Mouse (Mus musculus): Measurements from ENCODE around the gene Dazap2. TPM values are rescaled to one million over a fixed set of nuclear protein-coding genes. Genes with fewer than 3 reads are reported as not detected.

Gene Dazap2
- polyA plus RNA-seq, 1 experiment from 2014 or later: 254 TPM

DNA sequence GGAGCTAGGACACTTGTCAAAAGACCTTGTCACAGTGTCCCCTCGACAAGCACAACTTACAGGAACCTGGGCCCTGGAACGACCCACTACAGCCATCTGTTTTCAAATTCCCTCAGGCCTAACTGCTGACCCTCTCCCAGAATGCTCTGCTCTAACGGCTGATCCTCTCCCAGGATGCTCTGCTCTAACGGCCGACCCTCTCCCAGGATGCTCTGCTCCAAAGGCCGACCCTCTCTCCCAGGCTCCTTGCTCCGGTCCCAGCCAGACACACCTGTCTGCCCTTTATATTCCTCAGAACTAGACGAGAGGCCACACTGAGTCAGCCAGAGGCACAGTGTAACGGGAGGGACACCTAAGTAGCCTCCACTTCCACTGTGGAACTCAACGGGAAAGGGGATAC is 35.0 kb upstream of the Dazap2 start:
- ATAC-seq: no peak
- Histone ChIP-seq H3K4me1 (ENCODE audit: control insufficient read depth, insufficient read depth, low read length) (no peaks in the 10 kb centered on the region), H3K36me3 (ENCODE audit: control insufficient read depth, insufficient read depth, low read length) (peaks cover 80% of the 10 kb centered on the region), H3K27ac (ENCODE audit: low read depth, low read length) (no peak overlapping the region), H3K9me3 (replicated peaks; ENCODE audit: control insufficient read depth, low read length) (no peaks in the 10 kb centered on the region), H3K27me3 (replicated peaks; ENCODE audit: control insufficient read depth, insufficient read depth, low read length) (no peaks in the 10 kb centered on the region), H3K9ac (ENCODE audit: low read length) (no peak overlapping the region), H3K4me2 (ENCODE audit: low read length) (no peak overlapping the region), H3K4me3 (ENCODE audit: low read depth, low read length) (no peak overlapping the region)
- DNase-seq (ENCODE audit: low spot score): no peak
- 93% methylated on average over 10 of the region's 10 CpGs for WGBS

GRCm38 (mm10) chr15:100585931-100586330 is 29.2 kb upstream of the Dazap2 start:
- Histone ChIP-seq H3K9ac (ENCODE audit: low read length) (no peak overlapping the region), H3K4me1 (ENCODE audit: control insufficient read depth, insufficient read depth, low read length) (no peaks in the 10 kb centered on the region), H3K4me2 (ENCODE audit: low read length) (no peak overlapping the region), H3K36me3 (ENCODE audit: control insufficient read depth, insufficient read depth, low read length) (peaks cover 79% of the 10 kb centered on the region), H3K4me3 (ENCODE audit: low read depth, low read length) (no peak overlapping the region), H3K27ac (ENCODE audit: low read depth, low read length) (no peak overlapping the region), H3K27me3 (replicated peaks; ENCODE audit: control insufficient read depth, insufficient read depth, low read length) (no peaks in the 10 kb centered on the region), H3K9me3 (replicated peaks; ENCODE audit: control insufficient read depth, low read length) (no peaks in the 10 kb centered on the region)
- no peak for ATAC-seq
- WGBS: 92% methylated on average over 16 of the region's 16 CpGs
- no peak for DNase-seq (ENCODE audit: low spot score)

DNA sequence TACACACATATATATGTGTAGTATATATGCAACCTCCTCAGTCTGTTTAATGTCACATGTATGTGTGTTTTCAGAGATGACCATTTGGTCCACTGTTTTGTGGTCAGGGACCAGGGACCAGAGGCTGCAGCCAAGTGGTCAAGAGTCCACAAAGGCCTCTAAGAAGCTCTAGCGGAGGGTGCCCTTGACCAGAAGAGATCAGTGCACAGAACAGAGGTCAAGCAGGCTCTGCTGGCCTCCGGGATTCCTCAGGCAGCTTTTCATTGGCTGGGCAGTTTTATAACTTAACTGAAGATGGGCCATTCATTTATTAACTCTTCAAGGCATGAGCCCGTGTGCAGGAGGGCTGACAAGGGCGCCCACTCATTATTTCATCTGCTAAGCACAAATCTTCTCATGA is 28.0 kb upstream of the Dazap2 start:
- H3K9ac ChIP-seq (ENCODE audit: low read length): no peak overlapping the region
- H3K9me3 ChIP-seq (replicated peaks; ENCODE audit: control insufficient read depth, low read length): no peaks in the 10 kb centered on the region
- ATAC-seq: no peak
- H3K4me1 ChIP-seq (ENCODE audit: control insufficient read depth, insufficient read depth, low read length): no peaks in the 10 kb centered on the region
- DNase-seq (ENCODE audit: low spot score): no peak
- WGBS: 89% methylated on average over 4 of the region's 4 CpGs
- no peaks in the 10 kb centered on the region for H3K27me3 ChIP-seq (replicated peaks; ENCODE audit: control insufficient read depth, insufficient read depth, low read length)
- no peak overlapping the region for H3K27ac ChIP-seq (ENCODE audit: low read depth, low read length)
- H3K36me3 ChIP-seq (ENCODE audit: control insufficient read depth, insufficient read depth, low read length): peaks cover 75% of the 10 kb centered on the region
- no peak overlapping the region for H3K4me2 ChIP-seq (ENCODE audit: low read length)
- no peak overlapping the region for H3K4me3 ChIP-seq (ENCODE audit: low read depth, low read length)

GRCm38 (mm10) chr15:100588297-100588696 is 26.9 kb upstream of the Dazap2 start:
- no peak overlapping the region for H3K9ac ChIP-seq (ENCODE audit: low read length)
- H3K4me2 ChIP-seq (ENCODE audit: low read length): no peak overlapping the region
- 85% methylated on average over 6 of the region's 6 CpGs for WGBS
- ATAC-seq: no peak
- H3K9me3 ChIP-seq (replicated peaks; ENCODE audit: control insufficient read depth, low read length): no peaks in the 10 kb centered on the region
- H3K4me3 ChIP-seq (ENCODE audit: low read depth, low read length): no peak overlapping the region
- no peaks in the 10 kb centered on the region for H3K4me1 ChIP-seq (ENCODE audit: control insufficient read depth, insufficient read depth, low read length)
- DNase-seq (ENCODE audit: low spot score): no peak
- H3K36me3 ChIP-seq (ENCODE audit: control insufficient read depth, insufficient read depth, low read length): peaks cover 64% of the 10 kb centered on the region
- no peak overlapping the region for H3K27ac ChIP-seq (ENCODE audit: low read depth, low read length)
- H3K27me3 ChIP-seq (replicated peaks; ENCODE audit: control insufficient read depth, insufficient read depth, low read length): no peaks in the 10 kb centered on the region

GRCm38 (mm10) chr15:100590436-100590835 is 24.7 kb upstream of the Dazap2 start:
- no peak for DNase-seq (ENCODE audit: low spot score)
- Histone ChIP-seq H3K36me3 (ENCODE audit: control insufficient read depth, insufficient read depth, low read length) (peaks cover 51% of the 10 kb centered on the region), H3K4me3 (ENCODE audit: low read depth, low read length) (no peak overlapping the region), H3K4me2 (ENCODE audit: low read length) (no peak overlapping the region), H3K9ac (ENCODE audit: low read length) (no peak overlapping the region), H3K27me3 (replicated peaks; ENCODE audit: control insufficient read depth, insufficient read depth, low read length) (no peaks in the 10 kb centered on the region), H3K9me3 (replicated peaks; ENCODE audit: control insufficient read depth, low read length) (no peaks in the 10 kb centered on the region), H3K4me1 (ENCODE audit: control insufficient read depth, insufficient read depth, low read length) (no peaks in the 10 kb centered on the region), H3K27ac (ENCODE audit: low read depth, low read length) (no peak overlapping the region)
- no peak for ATAC-seq
- WGBS: 91% methylated on average over 7 of the region's 8 CpGs

DNA sequence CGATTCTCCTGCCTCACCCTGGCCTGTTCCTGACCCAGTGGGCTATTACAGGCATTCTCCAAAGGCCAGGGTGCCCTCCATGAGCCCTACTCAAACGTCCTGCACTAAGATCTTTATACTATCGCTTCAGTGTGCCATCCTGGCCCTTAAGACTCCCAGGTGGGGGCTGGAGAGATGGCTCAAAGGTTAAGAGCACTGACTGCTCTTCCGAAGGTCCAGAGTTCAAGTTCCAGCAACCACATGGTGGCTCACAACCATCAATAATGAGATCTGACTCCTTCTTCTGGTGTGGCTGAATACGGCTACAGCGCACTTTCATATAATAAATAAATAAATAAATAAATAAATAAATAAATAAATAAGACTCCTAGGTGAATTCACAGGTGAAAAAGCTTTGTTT is 22.3 kb upstream of the Dazap2 start:
- Histone ChIP-seq H3K27me3 (replicated peaks; ENCODE audit: control insufficient read depth, insufficient read depth, low read length) (no peaks in the 10 kb centered on the region), H3K4me3 (ENCODE audit: low read depth, low read length) (no peak overlapping the region), H3K36me3 (ENCODE audit: control insufficient read depth, insufficient read depth, low read length) (peaks cover 27% of the 10 kb centered on the region), H3K4me2 (ENCODE audit: low read length) (no peak overlapping the region), H3K27ac (ENCODE audit: low read depth, low read length) (no peak overlapping the region), H3K4me1 (ENCODE audit: control insufficient read depth, insufficient read depth, low read length) (no peaks in the 10 kb centered on the region), H3K9ac (ENCODE audit: low read length) (no peak overlapping the region), H3K9me3 (replicated peaks; ENCODE audit: control insufficient read depth, low read length) (no peaks in the 10 kb centered on the region)
- WGBS: 87% methylated on average over 6 of the region's 6 CpGs
- ATAC-seq (no peak), DNase-seq (ENCODE audit: low spot score) (no peak)

GRCm38 (mm10) chr15:100598287-100598882 is 16.8 kb upstream of the Dazap2 start:
- ATAC-seq (no peak), DNase-seq (ENCODE audit: low spot score) (no peak)
- Histone ChIP-seq H3K27me3 (replicated peaks; ENCODE audit: control insufficient read depth, insufficient read depth, low read length) (0 out of 2 replicates have a peak, but pooled peaks cover 3% of the 10 kb centered on the region), H3K9ac (ENCODE audit: low read length) (peak overlapping the region; percentile 95), H3K4me3 (ENCODE audit: low read depth, low read length) (peak overlapping the region; percentile 81), H3K4me1 (ENCODE audit: control insufficient read depth, insufficient read depth, low read length) (peaks cover 5% of the 10 kb centered on the region), H3K27ac (ENCODE audit: low read depth, low read length) (peak overlapping the region; percentile 80; the same call in 1 of the 2 replicates), H3K36me3 (ENCODE audit: control insufficient read depth, insufficient read depth, low read length) (no peaks in the 10 kb centered on the region), H3K9me3 (replicated peaks; ENCODE audit: control insufficient read depth, low read length) (no peaks in the 10 kb centered on the region), H3K4me2 (ENCODE audit: low read length) (peak overlapping the region; percentile 79)
- 29% methylated on average over 9 of the region's 9 CpGs for WGBS

GRCm38 (mm10) chr15:100598883-100599275 is 16.3 kb upstream of the Dazap2 start:
- H3K4me3 ChIP-seq (ENCODE audit: low read depth, low read length): peak overlapping the region; percentile 81
- peak overlapping the region; percentile 79 for H3K4me2 ChIP-seq (ENCODE audit: low read length)
- peak overlapping the region; percentile 80 for H3K27ac ChIP-seq (ENCODE audit: low read depth, low read length)
- WGBS: under 1% methylated on average over 12 of the region's 12 CpGs
- H3K27me3 ChIP-seq (replicated peaks; ENCODE audit: control insufficient read depth, insufficient read depth, low read length): 0 out of 2 replicates have a peak, but pooled peaks cover 3% of the 10 kb centered on the region
- ATAC-seq (peak; percentile 45; the same call in 1 of the 2 replicates), DNase-seq (ENCODE audit: low spot score) (peak; percentile 77)
- H3K36me3 ChIP-seq (ENCODE audit: control insufficient read depth, insufficient read depth, low read length): no peaks in the 10 kb centered on the region
- no peaks in the 10 kb centered on the region for H3K9me3 ChIP-seq (replicated peaks; ENCODE audit: control insufficient read depth, low read length)
- H3K4me1 ChIP-seq (ENCODE audit: control insufficient read depth, insufficient read depth, low read length): peaks cover 5% of the 10 kb centered on the region
- H3K9ac ChIP-seq (ENCODE audit: low read length): peak overlapping the region; percentile 95

- H3K9me3 ChIP-seq (replicated peaks; ENCODE audit: control insufficient read depth, low read length): no peaks in the 10 kb centered on the region
- DNase-seq (ENCODE audit: low spot score) (peak; percentile 43), ATAC-seq (peak; percentile 51)
- H3K36me3 ChIP-seq (ENCODE audit: control insufficient read depth, insufficient read depth, low read length): no peaks in the 10 kb centered on the region
- H3K4me1 ChIP-seq (ENCODE audit: control insufficient read depth, insufficient read depth, low read length): peaks cover 5% of the 10 kb centered on the region
- peak within 1 kb of the TSS; percentile 81 for H3K4me3 ChIP-seq (ENCODE audit: low read depth, low read length)
- H3K27ac ChIP-seq (ENCODE audit: low read depth, low read length): peak within 1 kb of the TSS; percentile 80
- under 1% methylated on average over 71 of the region's 76 CpGs for WGBS
- 0 out of 2 replicates have a peak, but pooled peaks cover 3% of the 10 kb centered on the region for H3K27me3 ChIP-seq (replicated peaks; ENCODE audit: control insufficient read depth, insufficient read depth, low read length)
- peak within 1 kb of the TSS; percentile 95 for H3K9ac ChIP-seq (ENCODE audit: low read length)
- peak within 1 kb of the TSS; percentile 79 for H3K4me2 ChIP-seq (ENCODE audit: low read length)
These were observed 15.7 kb upstream of the Dazap2 start, which contains the start of gene Pou6f1 for GRCm38 (mm10) chr15:100599276-100600046. Pou6f1 (minus strand) TSS chr15:100599984.

Measured in forebrain, embryonic 14.5 days (tissue).